Mouse (Mus musculus) G1E (cell line): ENCODE measurements around the gene Olfr412. TPM values are rescaled to one million over a fixed set of nuclear protein-coding genes. Genes with fewer than 3 reads are reported as not detected.

ENCODE experiments used
- ATAC-seq: 2 replicates; pipeline ENCODE4 v1.8.0; 2016; ENCODE audit warnings: mild to moderate bottlenecking; ENCODE audit not compliant: insufficient number of reproducible peaks, poor library complexity, low FRiP score, severe bottlenecking; ENCODE audit errors: extremely low read depth
- DNase-seq: peaks from one replicate; pipeline ENCODE4 v3.0.0; 2012; ENCODE audit warnings: low spot score
- H3K27me3 ChIP-seq: 2 replicates; pipeline ENCODE4 v1.6.1; 2012; ENCODE audit warnings: mild to moderate bottlenecking, low read length, inconsistent platforms; ENCODE audit not compliant: insufficient read depth
- H3K36me3 ChIP-seq: replicated peaks from 2 replicates; pipeline ENCODE3; 2012; ENCODE audit warnings: mild to moderate bottlenecking, inconsistent platforms
- H3K4me1 ChIP-seq: 2 replicates; pipeline ENCODE4 v1.6.1; 2012; ENCODE audit warnings: low read depth, low read length, inconsistent platforms, mixed read lengths; ENCODE audit not compliant: insufficient read depth
- H3K4me3 ChIP-seq: 2 replicates; pipeline ENCODE4 v1.5.1; 2012; ENCODE audit warnings: low read depth, mild to moderate bottlenecking, inconsistent platforms, low read length, moderate library complexity, mixed read lengths
- H3K9me3 ChIP-seq: replicated peaks from 2 replicates; pipeline ENCODE4 v1.6.1; 2012; ENCODE audit warnings: inconsistent platforms
- CTCF ChIP-seq: IDR thresholded peaks from 2 replicates; pipeline ENCODE4 v1.5.1; 2012; ENCODE audit warnings: low read depth, low read length, inconsistent platforms, mixed read lengths
- GATA1 ChIP-seq: IDR thresholded peaks from 2 replicates; pipeline ENCODE4 v1.6.1; 2012; ENCODE audit warnings: borderline replicate concordance, low read length, inconsistent platforms, mixed read lengths
- GATA2 ChIP-seq: IDR thresholded peaks from 2 replicates; pipeline ENCODE4 v1.6.1; 2012; ENCODE audit warnings: low read depth, low read length, inconsistent platforms, borderline replicate concordance
- POLR2AphosphoS5 ChIP-seq: IDR thresholded peaks from 2 replicates; pipeline ENCODE4 v1.6.1; 2012; ENCODE audit warnings: low read depth, low read length, inconsistent platforms; ENCODE audit not compliant: insufficient replicate concordance
- TAL1 ChIP-seq: conservative IDR thresholded peaks from 2 replicates; pipeline ENCODE4 v1.6.1; 2012; ENCODE audit warnings: low read depth, low read length, inconsistent platforms, mixed read lengths
- polyA plus RNA-seq: library from polyadenylated mRNA; stranded (reverse); fragments of >175 nt; gene quantifications from 2 replicates; pipeline ENCODE4 v1.2.3, GENCODE M21; 2012
- total RNA-seq, 2 experiments: library from RNA; stranded (forward) in 1 of 2; stranded (reverse) in 1 of 2; fragments of 200-1000 nt in 1 of 2; fragments of >200 nt in 1 of 2; fragmentation: Nextera tagmentation in 1 of 2; gene quantifications; 2 replicates each; pipeline ENCODE4 v1.2.3; 2014 to 2017

The Olfr412 gene
- total and polyA plus RNA-seq, 3 experiments, result 0.22 TPM; not detected in 2

- no peaks in the 10 kb centered on the region for H3K27me3 ChIP-seq
- DNase-seq (no peak), ATAC-seq (no peak)
- H3K4me3 ChIP-seq, result no peak overlapping the region
- H3K36me3 ChIP-seq, result peaks cover 97% of the 10 kb centered on the region
- TF ChIP-seq POLR2AphosphoS5, result no peak
- no peak for TF ChIP-seq GATA1
- no peak for TF ChIP-seq CTCF
- no peak for TF ChIP-seq TAL1
- TF ChIP-seq GATA2, result no peak
- peaks cover 5% of the 10 kb centered on the region for H3K4me1 ChIP-seq
- H3K9me3 ChIP-seq, result no peaks in the 10 kb centered on the region
Observed at GRCm38 (mm10) chr11:74409757-74410174, 47.9 kb downstream of the Olfr412 start.

GRCm38 (mm10) chr11:74411943-74412342 is 50.1 kb downstream of the Olfr412 start:
- no peak overlapping the region for H3K4me3 ChIP-seq
- DNase-seq (no peak), ATAC-seq (no peak)
- TF ChIP-seq GATA2 (no peak), TAL1 (no peak), GATA1 (no peak), POLR2AphosphoS5 (no peak), CTCF (no peak)
- H3K9me3 ChIP-seq, result no peaks in the 10 kb centered on the region
- H3K4me1 ChIP-seq, result peaks cover 5% of the 10 kb centered on the region
- H3K36me3 ChIP-seq, result peaks cover 96% of the 10 kb centered on the region
- H3K27me3 ChIP-seq, result no peaks in the 10 kb centered on the region

GRCm38 (mm10) chr11:74412462-74412861 is 50.6 kb downstream of the Olfr412 start:
- Histone ChIP-seq H3K4me3 (no peak overlapping the region), H3K36me3 (peaks cover 95% of the 10 kb centered on the region), H3K4me1 (peaks cover 5% of the 10 kb centered on the region), H3K27me3 (no peaks in the 10 kb centered on the region), H3K9me3 (no peaks in the 10 kb centered on the region)
- DNase-seq (no peak), ATAC-seq (no peak)
- TF ChIP-seq GATA2 (no peak), CTCF (no peak), GATA1 (no peak), POLR2AphosphoS5 (no peak), TAL1 (no peak)

- no peaks in the 10 kb centered on the region for H3K27me3 ChIP-seq
Observed at GRCm38 (mm10) chr11:74413449-74413972, 51.6 kb downstream of the Olfr412 start.

GRCm38 (mm10) chr11:74414112-74414511 is 52.2 kb downstream of the Olfr412 start:
- Histone ChIP-seq H3K27me3 (no peaks in the 10 kb centered on the region), H3K4me1 (peaks cover 5% of the 10 kb centered on the region), H3K36me3 (peaks cover 85% of the 10 kb centered on the region), H3K4me3 (no peak overlapping the region), H3K9me3 (no peaks in the 10 kb centered on the region)
- TF ChIP-seq TAL1 (no peak), GATA2 (no peak), GATA1 (no peak)
- DNase-seq, result no peak
- no peak for ATAC-seq

More at GRCm38 (mm10) chr11:74413449-74413972, 51.6 kb downstream of the Olfr412 start:
- no peak for TF ChIP-seq TAL1
- TF ChIP-seq GATA1, result no peak
- no peak for TF ChIP-seq GATA2
- no peak for TF ChIP-seq CTCF
- no peak for TF ChIP-seq POLR2AphosphoS5
- DNase-seq (no peak), ATAC-seq (no peak)
- H3K36me3 ChIP-seq, result peaks cover 91% of the 10 kb centered on the region
- H3K4me1 ChIP-seq, result peaks cover 5% of the 10 kb centered on the region
- no peaks in the 10 kb centered on the region for H3K9me3 ChIP-seq
- no peak overlapping the region for H3K4me3 ChIP-seq

- Histone ChIP-seq H3K4me3 (no peak overlapping the region), H3K4me1 (peaks cover 5% of the 10 kb centered on the region), H3K9me3 (no peaks in the 10 kb centered on the region), H3K36me3 (peaks cover 82% of the 10 kb centered on the region), H3K27me3 (no peaks in the 10 kb centered on the region)
- ATAC-seq (no peak), DNase-seq (no peak)
- TF ChIP-seq POLR2AphosphoS5 (no peak), CTCF (no peak), GATA1 (no peak), TAL1 (no peak), GATA2 (no peak)
Observed at GRCm38 (mm10) chr11:74415736-74416135, 53.9 kb downstream of the Olfr412 start.

Other genes starting within 250 kb of the Olfr412 start
- gene Olfr401, start 248.4 kb upstream of the Olfr412 start, total RNA-seq (2014; fragmentation: Nextera tagmentation), result not detected in 2 replicates
- gene Olfr401, start 248.4 kb upstream of the Olfr412 start, total RNA-seq (2017), result 0.06 TPM in 1 of 2 replicates, not detected in the other
- not detected in 2 replicates for gene Olfr401, start 248.4 kb upstream of the Olfr412 start, polyA plus RNA-seq
- not detected in 2 replicates for gene Olfr402, start 208.5 kb upstream of the Olfr412 start, total RNA-seq (2014; fragmentation: Nextera tagmentation)
- 0.11 TPM in 1 of 2 replicates, not detected in the other for gene Olfr402, start 208.5 kb upstream of the Olfr412 start, total RNA-seq (2017)
- not detected in 2 replicates for gene Olfr402, start 208.5 kb upstream of the Olfr412 start, polyA plus RNA-seq
- gene Olfr403, start 175.8 kb upstream of the Olfr412 start, total RNA-seq (2014; fragmentation: Nextera tagmentation), result not detected in 2 replicates
- 0.23 and 0.55 TPM in 2 replicates for gene Olfr403, start 175.8 kb upstream of the Olfr412 start, total RNA-seq (2017)
- not detected in 2 replicates for gene Olfr403, start 175.8 kb upstream of the Olfr412 start, polyA plus RNA-seq
- not detected in 2 replicates for gene Olfr43, start 150.7 kb upstream of the Olfr412 start, total RNA-seq (2014; fragmentation: Nextera tagmentation)
- 0.05 TPM in 1 of 2 replicates, not detected in the other for gene Olfr43, start 150.7 kb upstream of the Olfr412 start, total RNA-seq (2017)
- not detected in 2 replicates for gene Olfr43, start 150.7 kb upstream of the Olfr412 start, polyA plus RNA-seq
- not detected in 2 replicates for gene Olfr406, start 102.3 kb upstream of the Olfr412 start, total RNA-seq (2014; fragmentation: Nextera tagmentation)
- gene Olfr406, start 102.3 kb upstream of the Olfr412 start, total RNA-seq (2017), result not detected in 2 replicates
- not detected in 2 replicates for gene Olfr406, start 102.3 kb upstream of the Olfr412 start, polyA plus RNA-seq
- gene Olfr59, start 78.3 kb upstream of the Olfr412 start, total RNA-seq (2014; fragmentation: Nextera tagmentation), result not detected in 2 replicates
- 0.11 TPM in 1 of 2 replicates, not detected in the other for gene Olfr59, start 78.3 kb upstream of the Olfr412 start, total RNA-seq (2017)
- not detected in 2 replicates for gene Olfr59, start 78.3 kb upstream of the Olfr412 start, polyA plus RNA-seq
- gene Olfr410, start 24.0 kb upstream of the Olfr412 start, total RNA-seq (2014; fragmentation: Nextera tagmentation), result not detected in 2 replicates
- under 0.01 and 0.11 TPM in 2 replicates for gene Olfr410, start 24.0 kb upstream of the Olfr412 start, total RNA-seq (2017)
- gene Olfr410, start 24.0 kb upstream of the Olfr412 start, polyA plus RNA-seq, result not detected in 2 replicates
- not detected in 2 replicates for gene Olfr411, start 9.4 kb upstream of the Olfr412 start, total RNA-seq (2014; fragmentation: Nextera tagmentation)
- gene Olfr411, start 9.4 kb upstream of the Olfr412 start, total RNA-seq (2017), result 0.22 TPM in 1 of 2 replicates, not detected in the other
- not detected in 2 replicates for gene Olfr411, start 9.4 kb upstream of the Olfr412 start, polyA plus RNA-seq
- 8.3 and 9.4 TPM in 2 replicates for gene Rap1gap2, start 248.8 kb downstream of the Olfr412 start, total RNA-seq (2014; fragmentation: Nextera tagmentation)
- 11.4 and 11.7 TPM in 2 replicates for gene Rap1gap2, start 248.8 kb downstream of the Olfr412 start, total RNA-seq (2017)
- gene Rap1gap2, start 248.8 kb downstream of the Olfr412 start, polyA plus RNA-seq, result 8.7 and 8.9 TPM in 2 replicates